Mouse (Mus musculus): Measurements from ENCODE around the gene Ube2e3. TPM values are rescaled to one million over a fixed set of nuclear protein-coding genes. Genes with fewer than 3 reads are reported as not detected.

Ube2e3 gene
- total RNA-seq, 1 experiment from 2014 or later = 30.8 TPM

- no peak for ATAC-seq (replicated peaks; ENCODE audit: insufficient number of reproducible peaks, low FRiP score, low TSS enrichment, poor library complexity, severe bottlenecking)
Measured at GRCm38 (mm10) chr2:78965396-78965795, 97.5 kb downstream of the Ube2e3 start.

DNA sequence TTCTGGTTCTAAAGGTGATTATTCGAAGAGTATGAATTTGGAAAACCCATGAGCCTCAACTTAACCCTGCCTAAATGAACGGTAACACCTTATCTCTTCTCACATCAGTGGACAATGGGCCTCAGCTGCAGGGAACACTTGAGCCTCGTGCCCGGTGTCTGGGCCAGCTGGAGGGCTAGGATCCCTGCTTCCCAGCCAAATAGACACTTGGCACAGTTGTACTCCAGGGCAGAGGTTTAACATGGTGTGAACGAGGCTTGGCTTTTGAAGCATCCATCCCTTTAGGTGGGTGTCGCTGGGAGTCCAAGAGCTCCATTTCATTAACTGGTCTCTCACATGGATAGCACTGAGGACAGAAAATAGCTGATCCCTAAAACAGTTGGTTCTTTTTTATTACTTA is 102.2 kb downstream of the Ube2e3 start:
- no peak for ATAC-seq (replicated peaks; ENCODE audit: insufficient number of reproducible peaks, low FRiP score, low TSS enrichment, poor library complexity, severe bottlenecking)

All from monocyte, adult 5-6 weeks (primary cell).